Mouse (Mus musculus) megakaryocyte progenitor cell, adult 5-6 weeks (primary cell): ENCODE data around the gene Arhgef3. TPM values are rescaled to one million over a fixed set of nuclear protein-coding genes. Genes with fewer than 3 reads are reported as not detected.

Experiments
- ATAC-seq: replicated peaks from 2 replicates; pipeline ENCODE4 v1.8.0; 2016; ENCODE audit warnings: mild to moderate bottlenecking, moderate TSS enrichment, inconsistent platforms; ENCODE audit not compliant: poor library complexity
- total RNA-seq, 2 experiments: library from RNA; stranded (forward) in 1 of 2; stranded (reverse) in 1 of 2; fragments of 157-497, 149-512 nt in 1 of 2; fragments of 200-1000 nt in 1 of 2; gene quantifications; 2 replicates each; pipeline versions ENCODE4 v1.2.3 to v1.2.4; 2015 to 2017

Arhgef3 gene
- total RNA-seq, 2 experiments from 2014 or later: 13.8 to 15.5 TPM

DNA sequence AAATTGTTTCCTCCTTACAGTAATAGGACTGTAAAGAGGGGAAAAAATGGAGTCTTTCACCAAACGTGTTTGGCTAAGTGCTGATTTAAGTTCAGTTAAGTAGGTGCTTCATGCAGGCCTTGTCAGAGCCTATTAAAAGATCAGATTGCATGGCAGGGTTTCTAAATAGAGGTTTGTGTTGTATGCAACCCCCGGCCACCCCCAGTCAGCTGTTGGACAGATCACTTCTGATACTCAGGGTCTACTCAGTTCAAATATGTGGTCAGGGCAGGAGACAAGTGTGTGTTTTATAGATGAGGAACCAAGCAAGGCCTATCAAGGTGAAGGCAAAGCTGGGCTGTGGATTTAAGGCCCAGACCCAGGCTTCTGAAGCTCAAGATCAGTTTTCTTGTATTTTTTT lies 44.1 kb downstream of the Arhgef3 start:
- ATAC-seq: no peak

DNA sequence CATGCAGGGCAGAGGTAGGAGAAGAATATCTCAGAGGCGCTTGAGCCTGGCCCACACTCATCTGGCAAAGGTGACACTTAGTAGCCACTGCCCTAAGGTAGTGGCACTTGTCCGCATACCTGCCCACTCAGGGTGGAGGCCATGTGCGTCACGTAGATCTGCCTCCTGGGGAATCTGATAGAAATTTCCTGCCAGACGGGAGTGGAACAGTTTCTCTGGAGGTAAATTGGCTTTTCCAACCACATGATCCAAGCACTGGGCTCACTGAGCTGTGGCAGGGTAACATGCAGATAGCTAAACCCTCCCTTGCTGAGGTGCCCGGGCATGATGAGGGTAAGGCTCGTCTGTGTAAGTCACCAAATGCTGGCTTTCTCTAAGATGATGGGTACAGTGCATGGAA lies 46.1 kb downstream of the Arhgef3 start:
- ATAC-seq: no peak

DNA sequence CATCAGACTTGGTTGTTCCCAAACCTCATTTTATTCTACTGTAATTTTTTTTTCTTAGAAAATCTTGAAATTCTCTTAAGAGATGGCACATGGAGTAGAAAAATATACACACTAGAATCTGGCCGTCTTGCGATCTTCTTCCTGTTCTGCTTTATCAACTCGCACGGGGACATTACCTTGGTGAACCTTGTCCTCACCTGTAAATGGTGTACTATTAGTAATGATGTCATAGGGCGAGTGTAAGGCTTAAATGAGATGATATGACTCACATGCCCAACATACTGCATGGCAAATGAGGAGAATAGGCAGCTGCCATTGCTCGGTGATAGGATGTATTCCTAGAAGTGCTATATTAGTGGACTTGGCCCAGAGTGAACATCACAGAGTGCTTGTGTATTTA lies 49.9 kb downstream of the Arhgef3 start:
- ATAC-seq: no peak

DNA sequence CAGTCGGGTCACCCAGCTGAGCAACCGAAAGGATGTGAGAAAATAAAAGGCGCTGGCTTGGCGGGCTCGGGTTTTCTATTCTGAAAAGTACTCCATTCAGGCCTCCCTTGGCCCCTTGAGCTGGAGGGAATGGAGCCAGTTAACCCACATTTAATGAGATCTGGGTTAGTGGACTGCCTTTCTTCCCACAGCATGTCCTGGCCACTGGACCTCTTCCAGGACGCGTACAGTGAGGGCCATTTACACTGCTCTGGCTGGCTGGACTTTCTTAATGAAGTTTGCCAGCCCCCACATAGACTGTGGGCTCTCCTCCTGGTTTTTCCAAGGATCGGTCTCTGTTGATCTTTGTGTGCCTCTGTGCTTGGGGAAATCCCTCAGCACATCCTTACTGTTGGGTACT lies 52.1 kb downstream of the Arhgef3 start:
- ATAC-seq: no peak

DNA sequence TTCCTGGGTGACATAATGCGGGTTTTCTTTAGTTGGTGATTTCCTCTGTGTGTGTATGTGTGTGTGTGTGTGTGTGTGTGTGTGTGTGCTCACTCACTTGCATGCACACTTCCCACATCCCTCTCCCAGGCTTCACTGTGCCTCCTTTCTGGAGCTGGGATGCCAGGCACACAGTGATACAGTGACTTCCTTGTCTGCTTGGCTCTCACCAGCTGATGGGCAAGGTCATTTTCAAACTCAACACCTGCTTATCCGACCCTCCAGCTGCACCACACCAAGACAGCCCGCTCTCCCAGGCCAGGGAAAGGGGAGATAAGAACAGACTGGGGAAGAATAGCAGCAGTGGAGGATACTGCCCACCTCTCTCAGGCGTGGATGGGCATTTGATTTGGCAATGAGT lies 52.5 kb downstream of the Arhgef3 start:
- no peak for ATAC-seq

DNA sequence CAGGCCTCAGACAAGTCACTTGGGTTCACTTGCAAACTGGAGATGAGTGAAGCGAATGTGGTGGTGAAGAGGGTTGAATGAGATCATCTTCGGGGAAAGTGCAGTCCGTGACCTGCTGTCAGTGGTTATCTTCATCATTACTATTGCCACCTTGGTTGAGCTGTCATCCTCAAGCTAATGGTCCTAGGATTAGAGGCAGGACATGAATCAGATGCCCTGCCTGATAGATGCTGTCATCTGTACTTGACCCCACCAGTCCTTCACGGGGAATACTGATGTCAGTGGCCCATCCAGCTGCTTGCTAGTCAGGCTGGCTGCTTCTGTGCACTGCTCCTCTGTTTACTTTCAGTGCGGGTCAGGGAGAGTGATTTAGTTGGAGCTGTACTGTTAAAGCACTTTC lies 53.7 kb downstream of the Arhgef3 start:
- no peak for ATAC-seq

DNA sequence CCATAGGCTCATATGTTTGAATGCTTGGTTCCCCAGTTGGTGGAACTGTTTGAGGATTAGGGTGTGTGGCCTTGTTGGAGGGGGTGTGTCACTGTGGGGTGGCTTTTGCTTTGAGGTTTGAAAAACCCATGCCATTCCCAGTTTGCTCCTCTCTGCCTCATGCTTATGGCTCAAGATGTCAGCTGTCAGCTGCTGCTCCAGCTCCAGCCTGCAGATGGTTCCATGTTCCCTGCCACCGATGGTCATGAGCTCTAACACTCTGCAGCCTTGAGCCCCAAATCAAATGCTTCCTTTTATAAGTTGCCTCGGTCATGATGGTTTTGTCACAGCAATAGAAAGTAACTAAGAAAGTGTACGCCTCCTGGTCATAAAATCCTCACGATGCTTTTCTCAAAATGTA lies 54.6 kb downstream of the Arhgef3 start:
- no peak for ATAC-seq

DNA sequence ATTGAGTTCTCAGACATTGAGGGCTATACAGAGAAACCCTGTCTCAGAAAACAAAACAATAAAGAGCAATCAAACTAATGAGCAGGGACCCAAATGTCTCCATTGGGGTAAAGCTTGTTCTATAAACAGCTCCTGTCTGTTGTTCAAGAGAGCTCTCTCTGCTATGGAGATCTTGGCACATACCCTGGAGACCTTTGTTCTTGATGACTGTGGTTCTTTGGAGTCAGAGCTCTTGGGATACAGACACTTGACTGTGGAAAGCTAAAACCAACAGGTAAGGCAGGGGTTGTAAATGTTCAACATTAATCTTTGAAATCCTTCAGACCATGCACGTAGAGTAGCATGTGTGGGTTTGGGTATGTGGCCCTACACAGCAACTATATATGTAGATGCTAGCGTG lies 55.7 kb downstream of the Arhgef3 start:
- no peak for ATAC-seq

DNA sequence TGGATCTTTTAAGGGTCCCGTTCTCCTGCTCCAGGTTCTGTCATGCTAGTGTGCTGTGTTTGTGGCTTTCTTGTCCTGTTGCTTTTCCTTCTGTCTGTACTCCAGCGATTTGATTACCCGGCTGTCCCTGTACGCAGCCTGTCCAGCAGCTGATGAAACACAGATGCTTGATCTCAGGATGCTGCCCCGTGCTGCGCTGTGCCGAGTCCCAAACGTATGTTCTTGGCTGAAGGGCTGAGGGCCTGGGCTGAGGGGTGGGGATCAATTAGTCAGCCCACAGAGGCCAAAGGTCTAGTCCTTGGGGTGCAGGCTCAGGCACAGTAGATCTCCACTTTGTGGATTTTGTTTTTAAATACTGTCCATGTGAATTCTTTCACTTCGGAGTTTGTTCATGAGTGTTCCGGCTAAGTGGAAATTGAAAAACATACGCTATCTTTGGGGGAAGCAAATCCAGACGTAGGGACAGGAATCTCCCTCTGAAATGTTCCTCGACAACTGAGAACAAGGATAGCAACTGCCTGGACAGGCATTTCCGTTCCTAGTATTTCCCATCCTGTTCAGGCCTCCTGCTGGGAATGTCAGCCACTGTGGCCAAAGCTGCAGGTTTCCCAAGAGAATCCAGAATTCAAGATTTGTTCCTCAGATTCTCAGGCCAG lies 56.6 kb downstream of the Arhgef3 start:
- no peak for ATAC-seq

DNA sequence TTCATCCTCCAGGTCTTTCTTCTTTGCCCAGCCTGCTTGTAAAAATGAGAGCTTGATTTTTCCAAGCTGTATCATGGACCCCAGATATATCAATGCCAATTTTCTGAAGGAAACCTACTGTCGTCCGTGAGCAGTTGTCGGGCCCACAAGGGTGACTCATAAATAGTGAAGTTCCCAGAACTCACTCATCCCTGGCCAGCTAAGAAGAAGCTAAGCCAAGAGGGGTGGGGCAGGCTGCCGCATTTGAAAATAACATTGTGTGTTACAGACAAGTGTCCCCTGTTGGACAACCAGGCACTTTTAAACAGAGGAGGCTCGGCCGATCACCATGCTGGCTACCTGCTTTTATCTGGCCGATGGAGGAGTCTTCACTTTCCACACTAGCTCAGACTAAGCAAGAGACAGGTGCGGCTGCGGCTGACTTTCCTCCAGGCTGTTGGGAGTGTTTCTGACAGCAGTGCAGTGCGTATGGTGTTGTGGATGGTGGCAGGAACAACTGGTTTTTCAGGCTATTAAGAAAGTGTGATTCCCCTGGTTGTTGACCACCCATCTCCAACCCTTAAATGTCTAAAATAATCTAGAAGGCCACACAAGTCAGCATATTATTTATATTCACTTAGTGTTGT lies 58.6 kb downstream of the Arhgef3 start:
- no peak for ATAC-seq

DNA sequence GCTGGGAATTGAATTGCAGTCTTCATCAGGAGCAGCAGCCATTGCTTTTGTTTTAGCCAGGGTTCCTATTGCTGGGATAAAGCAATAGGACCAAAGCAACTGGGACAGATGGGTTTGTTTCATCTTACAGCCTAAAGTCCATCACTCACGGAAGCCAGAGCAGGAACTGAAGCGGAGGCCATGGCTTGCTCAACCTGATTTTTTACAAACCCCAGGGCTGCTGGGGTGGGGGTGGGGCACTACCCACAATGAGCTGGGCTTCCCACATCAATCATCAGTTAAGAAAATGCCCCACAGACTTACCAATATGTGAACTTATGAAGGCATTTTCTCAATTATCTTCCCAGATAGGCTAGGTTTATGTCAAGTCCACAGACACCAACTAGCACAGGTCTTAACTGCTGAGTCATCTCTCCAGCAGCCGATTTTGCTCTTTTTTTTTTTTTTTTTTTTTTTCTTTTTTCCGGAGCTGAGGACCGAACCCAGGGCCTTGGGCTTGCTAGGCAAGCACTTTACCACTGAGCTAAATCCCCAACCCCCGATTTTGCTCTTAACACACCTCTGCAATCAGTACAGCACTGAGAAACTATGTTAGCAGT lies 59.6 kb downstream of the Arhgef3 start:
- ATAC-seq: 0 out of 2 replicates have a peak, but pooled peaks have one; percentile 50

DNA sequence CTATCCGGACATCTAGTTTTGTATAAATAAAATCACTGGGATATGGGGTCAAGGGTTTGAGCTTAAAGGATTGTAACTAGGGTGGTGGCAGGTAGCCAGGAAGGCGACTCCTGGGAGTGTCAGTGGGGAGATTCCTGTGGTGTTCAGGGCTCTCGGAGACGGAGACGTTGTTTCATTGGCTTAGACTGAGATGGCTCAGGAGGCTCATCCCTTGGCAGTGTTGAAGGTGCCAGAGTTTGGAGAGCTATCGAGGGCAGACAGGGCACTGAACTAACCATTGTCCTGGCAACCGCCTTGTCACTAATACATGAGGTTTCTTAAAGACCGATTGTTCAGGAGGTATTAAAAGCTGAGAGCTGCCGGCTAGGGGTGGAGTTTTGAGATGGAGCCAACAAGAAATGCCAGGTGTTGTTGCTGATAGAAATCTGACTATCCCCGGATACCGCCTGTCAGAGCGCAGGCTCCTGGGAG lies 60.2 kb downstream of the Arhgef3 start:
- no peak for ATAC-seq

DNA sequence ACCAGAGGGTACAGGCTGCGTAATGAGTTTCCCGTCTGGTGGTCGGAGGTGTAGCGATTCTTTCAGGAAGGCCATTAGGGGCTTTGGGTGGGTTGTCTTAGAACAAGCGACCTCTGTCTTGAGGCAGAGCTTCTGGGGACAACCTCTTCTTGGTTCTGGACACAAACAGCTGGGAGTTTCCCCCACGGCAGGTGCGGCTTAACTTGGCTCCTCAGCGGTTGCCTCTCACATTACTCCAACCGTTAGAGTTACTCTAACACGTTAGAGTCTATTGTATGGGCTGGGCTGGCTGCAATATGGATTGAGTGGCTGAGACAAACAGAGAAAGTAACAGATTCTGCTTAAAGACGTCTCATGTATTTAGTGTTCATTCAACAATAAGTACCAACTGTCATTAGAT lies 60.6 kb downstream of the Arhgef3 start:
- no peak for ATAC-seq

DNA sequence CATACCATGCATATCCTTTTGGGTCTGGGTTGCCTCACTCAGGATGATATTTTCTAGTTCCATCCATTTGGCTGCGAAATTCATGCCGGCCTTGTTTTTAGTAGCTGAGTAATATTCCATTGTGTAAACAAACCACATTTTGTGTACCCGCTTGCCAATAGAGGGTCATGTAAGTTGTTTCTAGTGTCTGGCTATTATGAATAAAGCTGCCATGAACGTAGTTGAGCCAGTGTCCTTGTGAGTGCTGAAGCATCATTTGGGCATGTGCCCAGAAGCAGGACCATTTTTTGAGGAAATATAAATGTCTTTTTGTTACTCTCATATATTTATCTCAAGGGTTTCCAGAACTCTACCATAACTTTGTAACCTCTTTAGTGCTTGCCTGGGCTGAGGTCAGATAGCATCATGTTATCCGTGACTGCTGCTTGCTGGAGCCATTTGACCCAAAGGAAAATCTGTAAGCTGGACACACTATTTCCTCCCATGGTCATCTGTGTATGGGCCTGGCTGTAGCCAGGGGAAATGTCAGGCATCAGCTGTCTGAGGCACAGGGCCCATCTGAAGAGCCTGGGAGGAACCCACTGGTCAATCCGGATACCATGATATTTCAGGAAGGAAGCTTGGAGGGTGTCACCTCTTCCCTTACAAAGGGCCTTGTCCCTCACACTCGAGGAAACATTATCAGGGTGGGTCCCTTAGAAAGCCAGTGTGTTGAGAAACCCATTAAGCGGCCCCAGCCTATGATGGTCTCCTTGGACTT lies 63.3 kb downstream of the Arhgef3 start:
- ATAC-seq: no peak

DNA sequence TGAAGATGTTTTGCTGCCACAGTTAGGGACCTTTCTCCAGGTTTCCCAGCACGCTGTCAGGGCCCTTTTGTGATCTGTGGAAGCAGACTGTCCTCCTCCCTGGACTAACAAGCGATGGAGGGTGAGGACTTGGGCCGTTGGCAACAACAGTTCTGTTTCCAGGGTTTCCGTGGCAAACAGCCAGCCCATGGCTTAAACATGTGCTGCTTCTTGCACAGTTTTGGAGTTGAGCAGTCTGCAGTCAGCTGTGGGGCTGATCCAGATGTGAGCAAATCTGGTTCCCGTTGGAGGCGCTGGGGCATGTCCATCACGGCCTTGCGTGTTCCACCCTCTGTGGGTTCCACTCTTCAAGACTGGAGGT lies 63.8 kb downstream of the Arhgef3 start:
- ATAC-seq: no peak

DNA sequence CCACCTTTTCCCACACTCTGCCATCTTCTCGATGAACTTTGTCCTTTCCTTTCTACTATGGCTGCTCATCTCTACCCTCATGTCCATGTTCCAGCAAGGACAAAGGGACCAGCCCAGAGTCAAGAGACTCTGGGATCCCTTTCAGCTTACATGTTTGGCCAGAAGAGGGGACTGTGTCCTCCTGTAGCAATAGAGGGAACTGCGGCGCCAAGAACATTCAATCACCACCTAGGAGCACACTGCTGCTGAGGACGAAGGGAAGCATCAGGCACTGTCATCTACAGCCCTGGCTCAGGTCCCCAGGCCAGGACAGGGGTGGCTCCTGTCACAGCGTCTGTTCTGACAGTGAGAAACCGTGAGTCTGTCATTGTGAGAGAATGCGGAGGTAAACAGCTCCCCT lies 65.1 kb downstream of the Arhgef3 start:
- ATAC-seq: no peak

DNA sequence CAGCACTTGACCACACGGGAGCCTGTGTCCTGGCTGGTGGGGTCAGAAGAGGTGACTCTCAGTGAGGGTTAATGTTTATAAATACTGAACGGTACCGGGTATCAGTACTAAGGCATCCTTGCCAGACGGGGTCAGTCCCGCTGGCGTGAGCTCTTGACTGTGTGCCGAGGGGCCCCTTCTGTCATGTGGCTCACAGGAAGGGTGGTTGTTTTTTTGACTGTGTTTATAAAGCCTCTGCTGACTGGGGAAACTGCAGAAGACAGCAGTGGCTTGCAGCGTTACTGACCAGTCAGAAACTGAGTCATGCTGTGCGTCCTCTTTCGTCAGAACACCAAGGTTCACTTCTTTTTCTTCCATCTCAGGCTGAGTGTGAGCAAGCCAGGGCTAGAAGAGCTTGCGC lies 67.4 kb downstream of the Arhgef3 start:
- ATAC-seq: no peak

DNA sequence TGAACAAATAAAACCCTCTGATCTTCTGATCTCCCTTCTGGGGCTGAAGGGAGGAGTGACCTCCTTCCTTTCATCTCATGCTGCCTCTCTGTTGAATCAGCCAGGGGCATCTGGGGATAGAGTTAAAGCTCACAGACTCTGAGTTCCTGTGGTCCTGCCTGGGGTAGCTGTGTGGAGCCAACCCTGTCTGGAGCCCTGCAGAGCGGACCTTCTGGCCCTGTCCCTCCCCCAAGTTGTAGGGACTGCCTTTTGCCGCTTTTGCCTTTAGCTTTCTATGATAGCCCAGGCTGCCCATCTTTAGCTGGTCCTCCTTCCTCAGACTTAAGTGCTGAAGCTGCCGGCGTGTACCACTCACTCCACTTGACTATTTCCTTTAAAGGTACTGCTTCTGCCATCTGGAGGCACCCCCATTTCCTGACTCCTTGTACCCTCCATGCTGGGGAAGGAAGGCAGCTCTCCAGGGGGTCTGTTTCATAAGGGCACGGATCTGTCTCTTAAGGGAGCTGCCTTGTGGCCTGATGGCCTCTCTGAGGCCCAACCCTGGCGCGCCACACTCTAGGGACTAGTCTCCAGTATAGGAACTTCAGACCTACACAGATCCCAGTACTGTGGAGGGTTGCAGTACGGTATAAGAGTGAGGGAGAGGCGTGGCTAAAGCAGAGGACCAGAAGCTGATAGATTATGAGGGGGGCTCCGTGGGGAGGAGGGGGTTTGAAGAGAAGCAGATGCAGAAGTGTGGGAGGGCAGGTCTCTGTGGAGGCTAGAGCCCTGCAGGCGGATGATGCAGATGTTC lies 68.1 kb downstream of the Arhgef3 start:
- ATAC-seq: no peak

DNA sequence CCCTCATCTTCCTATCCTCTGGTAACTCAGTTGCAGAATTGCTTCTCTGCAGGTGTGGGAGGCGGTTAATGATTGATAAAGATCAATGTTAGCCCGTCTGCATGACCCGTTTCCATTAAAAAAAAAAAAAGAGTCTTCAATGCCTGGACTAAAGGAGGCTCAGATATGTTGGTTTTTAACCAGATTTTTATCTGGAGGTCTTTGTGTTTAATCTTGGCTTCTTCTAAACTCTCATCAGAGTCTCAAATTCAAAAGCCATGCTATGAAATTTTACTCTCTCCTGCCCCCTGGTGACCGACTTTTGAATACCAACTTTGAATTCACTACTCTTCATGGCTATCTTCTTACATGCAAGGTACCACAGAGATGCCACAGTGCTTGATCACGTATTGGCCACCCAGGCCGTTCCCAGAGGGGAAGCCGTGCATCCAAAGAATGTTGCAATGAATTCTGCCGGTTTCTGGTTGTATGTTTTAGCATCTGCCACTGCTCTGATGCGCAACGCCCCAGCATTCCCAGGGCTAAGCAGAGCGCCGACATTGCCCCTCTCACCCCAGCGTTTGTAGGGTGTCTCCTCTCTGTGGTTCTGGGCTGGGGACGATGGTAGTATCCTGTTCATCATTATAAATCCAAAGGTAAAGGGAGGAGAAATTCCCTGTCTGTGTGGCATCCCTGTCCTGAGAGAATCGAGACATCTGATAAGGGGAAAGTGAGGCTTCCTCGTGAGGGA lies 69.0 kb downstream of the Arhgef3 start:
- ATAC-seq: 0 out of 2 replicates have a peak, but pooled peaks have one; percentile 42

DNA sequence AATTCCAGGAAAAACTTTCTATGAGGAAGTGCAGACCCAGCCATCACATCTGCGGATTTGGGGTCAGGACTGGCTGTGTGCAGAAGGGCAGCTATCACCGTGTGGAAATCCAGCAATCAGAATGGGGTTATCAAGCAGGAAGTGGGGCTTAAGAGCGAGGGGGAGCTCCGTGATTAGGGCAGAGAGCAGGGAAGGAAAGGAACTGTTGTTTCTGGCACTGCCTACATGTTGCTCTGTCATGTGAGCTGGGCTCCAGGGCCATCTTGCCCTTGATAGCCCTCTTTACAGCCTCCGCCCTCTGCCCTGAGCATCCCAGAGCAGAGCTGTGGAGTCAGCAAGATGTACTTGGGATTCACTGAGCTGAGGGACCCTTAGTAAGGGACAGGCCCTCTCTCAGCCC lies 71.2 kb downstream of the Arhgef3 start:
- ATAC-seq: no peak
